Mouse (Mus musculus) limb, embryonic 12.5 days (tissue): ENCODE results near the gene Galk1. TPM values are rescaled to one million over a fixed set of nuclear protein-coding genes. Genes with fewer than 3 reads are reported as not detected.

Source experiments
- ATAC-seq: fragments of 200-750 bp; cut with Nextera tagmentation; 2 replicates; pipeline ENCODE4 v1.8.0; 2017; ENCODE audit warnings: low read depth, moderate TSS enrichment; ENCODE audit not compliant: insufficient number of reproducible peaks, insufficient read depth, low FRiP score, low TSS enrichment
- H3K27ac ChIP-seq: fragments of 300-500 bp; sonication (generic); 2 replicates; pipeline ENCODE4 v1.5.1; 2016; ENCODE audit warnings: mild to moderate bottlenecking, moderate library complexity
- H3K27me3 ChIP-seq: fragments of 300-500 bp; sonication (generic); 2 replicates; pipeline ENCODE4 v1.6.1; 2016; ENCODE audit warnings: mild to moderate bottlenecking, moderate library complexity
- H3K36me3 ChIP-seq: fragments of 300-500 bp; sonication (generic); 2 replicates; pipeline ENCODE4 v1.6.1; 2016; ENCODE audit warnings: mild to moderate bottlenecking, moderate library complexity
- H3K4me1 ChIP-seq: fragments of 300-500 bp; sonication (generic); replicated peaks from 2 replicates; pipeline ENCODE4 v1.6.1; 2016
- H3K4me2 ChIP-seq: fragments of 300-500 bp; sonication (generic); 2 replicates; pipeline ENCODE4 v1.6.1; 2016; ENCODE audit warnings: mild to moderate bottlenecking, moderate library complexity
- H3K4me3 ChIP-seq: fragments of 300-500 bp; sonication (generic); replicated peaks from 2 replicates; pipeline ENCODE4 v1.5.1; 2016; ENCODE audit warnings: mild to moderate bottlenecking
- H3K9ac ChIP-seq: fragments of 300-500 bp; sonication (generic); replicated peaks from 2 replicates; pipeline ENCODE4 v1.6.1; 2016; ENCODE audit warnings: mild to moderate bottlenecking, moderate library complexity
- H3K9me3 ChIP-seq: fragments of 300-500 bp; sonication (generic); 2 replicates; pipeline ENCODE4 v1.6.1; 2016; ENCODE audit warnings: mild to moderate bottlenecking, moderate library complexity
- WGBS: fragments of 180-500 bp; shearing (Covaris S2); methylation state at CpG from one replicate; pipeline ENCODE4 v1.1.7; 2016; 5-methylcytosine and 5-hydroxymethylcytosine counted together
- polyA plus RNA-seq: library from polyadenylated mRNA; unstranded; fragments of >200 nt; fragmentation: Nextera tagmentation; extraction: Ambion mirVana; gene quantifications from 2 replicates; pipeline ENCODE4 v1.2.1, GENCODE M21; 2016

Gene Galk1
- polyA plus RNA-seq, 1 experiment from 2014 or later: 181 TPM

DNA sequence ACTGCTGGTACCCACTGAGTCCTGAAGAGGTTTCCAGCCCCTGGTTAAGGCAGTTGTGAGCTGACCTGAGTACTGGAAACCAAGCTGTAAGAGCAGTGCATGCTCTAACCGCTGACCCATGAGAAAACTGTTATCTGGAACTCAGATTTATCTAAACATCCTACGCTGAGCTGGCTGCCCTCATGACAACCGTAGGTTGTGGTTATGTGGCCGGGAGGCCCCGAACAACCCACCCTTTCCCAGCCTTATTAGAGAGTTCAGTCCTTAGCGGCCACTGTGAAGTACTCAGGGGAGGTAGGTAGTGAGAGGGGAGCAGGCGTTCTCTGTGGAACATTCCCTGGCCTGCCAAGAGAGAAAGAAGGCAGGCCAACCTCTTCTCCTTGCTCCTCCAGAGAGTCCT, 13.5 kb downstream of the Galk1 start:
- 86% methylated on average over 7 of the region's 7 CpGs for WGBS
- H3K4me1 ChIP-seq: no peaks in the 10 kb centered on the region
- H3K9ac ChIP-seq: no peak overlapping the region
- H3K27me3 ChIP-seq: peaks cover 12% of the 10 kb centered on the region
- no peak overlapping the region for H3K4me3 ChIP-seq
- ATAC-seq: no peak
- no peak overlapping the region for H3K4me2 ChIP-seq
- H3K36me3 ChIP-seq: no peaks in the 10 kb centered on the region
- no peak overlapping the region for H3K27ac ChIP-seq
- H3K9me3 ChIP-seq: peaks cover 4% of the 10 kb centered on the region; the same call in 1 of the 2 replicates

DNA sequence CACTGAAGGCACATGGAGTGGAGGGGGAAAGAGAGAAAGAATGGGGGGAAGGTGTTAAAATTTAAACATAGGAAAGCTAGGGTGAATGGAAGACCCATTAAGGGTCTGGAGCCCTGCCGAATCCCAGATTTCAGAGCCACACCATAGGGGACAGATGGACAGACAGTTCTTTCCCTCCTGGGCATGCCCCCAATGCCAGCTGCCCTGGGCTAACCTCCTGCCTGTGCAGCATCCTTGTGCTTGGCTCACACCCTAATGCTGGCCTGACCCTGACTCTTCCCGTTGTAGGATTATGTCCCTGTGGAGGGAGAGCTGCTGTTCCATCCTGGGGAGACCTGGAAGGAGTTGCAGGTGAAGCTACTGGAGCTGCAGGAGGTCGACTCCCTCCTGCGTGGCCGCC, 14.9 kb downstream of the Galk1 start:
- no peak overlapping the region for H3K4me3 ChIP-seq

DNA sequence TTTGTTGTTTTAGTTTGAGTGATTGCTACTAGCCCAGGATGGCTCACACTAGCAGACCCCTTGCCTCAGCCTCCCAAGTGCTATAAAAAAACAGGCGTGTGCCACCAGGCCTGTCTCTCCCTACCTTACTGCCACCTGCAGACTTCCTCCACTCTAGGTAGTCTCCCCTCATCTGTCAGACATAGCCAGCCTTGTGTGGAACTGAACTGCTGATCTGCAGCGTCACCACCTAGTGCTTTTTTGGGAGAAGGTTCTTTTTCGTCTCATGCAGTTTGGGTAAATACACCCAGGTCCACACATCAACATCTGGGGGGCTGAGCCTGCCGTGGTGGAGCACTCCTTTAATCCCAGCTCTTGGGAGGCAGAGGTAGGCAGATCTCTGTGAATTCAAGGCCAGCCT, 15.5 kb downstream of the Galk1 start:
- H3K9me3 ChIP-seq: no peaks in the 10 kb centered on the region
- H3K4me2 ChIP-seq: no peak overlapping the region
- H3K36me3 ChIP-seq: no peaks in the 10 kb centered on the region
- no peak for ATAC-seq
- H3K4me1 ChIP-seq: no peaks in the 10 kb centered on the region
- 71% methylated on average over 4 of the region's 4 CpGs for WGBS
- peaks cover 18% of the 10 kb centered on the region for H3K27me3 ChIP-seq
- no peak overlapping the region for H3K4me3 ChIP-seq
- H3K9ac ChIP-seq: no peak overlapping the region
- H3K27ac ChIP-seq: no peak overlapping the region

More for the DNA sequence above, 14.9 kb downstream of the Galk1 start:
- H3K27me3 ChIP-seq: peaks cover 18% of the 10 kb centered on the region
- no peak overlapping the region for H3K9ac ChIP-seq
- no peak for ATAC-seq
- H3K27ac ChIP-seq: no peak overlapping the region
- no peaks in the 10 kb centered on the region for H3K4me1 ChIP-seq
- WGBS: 77% methylated on average over 5 of the region's 5 CpGs
- no peaks in the 10 kb centered on the region for H3K9me3 ChIP-seq
- H3K4me2 ChIP-seq: no peak overlapping the region
- no peaks in the 10 kb centered on the region for H3K36me3 ChIP-seq

DNA sequence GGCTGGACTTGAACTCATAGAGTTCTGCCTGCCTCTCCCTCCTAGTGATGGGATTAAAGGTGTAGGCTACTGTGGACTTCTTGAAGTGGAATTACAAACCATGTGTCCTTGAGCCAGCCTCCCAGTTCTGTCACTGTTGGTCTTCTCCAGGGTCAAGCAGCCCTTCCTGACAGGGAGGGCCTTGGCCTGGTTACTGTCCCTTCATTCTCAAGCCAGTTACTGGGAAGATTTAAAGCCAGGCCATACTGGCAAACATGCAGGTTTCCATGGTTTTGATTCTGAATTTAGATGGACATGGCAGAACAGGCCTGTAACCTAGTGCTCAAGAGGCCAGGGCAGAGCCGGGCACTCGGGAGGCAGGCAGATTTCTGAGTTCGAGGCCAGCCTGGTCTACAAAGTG, 17.3 kb downstream of the Galk1 start:
- Histone ChIP-seq H3K9me3 (no peaks in the 10 kb centered on the region), H3K9ac (no peak overlapping the region), H3K27me3 (peaks cover 27% of the 10 kb centered on the region), H3K4me1 (no peaks in the 10 kb centered on the region), H3K4me3 (no peak overlapping the region), H3K36me3 (no peaks in the 10 kb centered on the region), H3K4me2 (no peak overlapping the region), H3K27ac (no peak overlapping the region)
- 91% methylated on average over 3 of the region's 3 CpGs for WGBS
- no peak for ATAC-seq

DNA sequence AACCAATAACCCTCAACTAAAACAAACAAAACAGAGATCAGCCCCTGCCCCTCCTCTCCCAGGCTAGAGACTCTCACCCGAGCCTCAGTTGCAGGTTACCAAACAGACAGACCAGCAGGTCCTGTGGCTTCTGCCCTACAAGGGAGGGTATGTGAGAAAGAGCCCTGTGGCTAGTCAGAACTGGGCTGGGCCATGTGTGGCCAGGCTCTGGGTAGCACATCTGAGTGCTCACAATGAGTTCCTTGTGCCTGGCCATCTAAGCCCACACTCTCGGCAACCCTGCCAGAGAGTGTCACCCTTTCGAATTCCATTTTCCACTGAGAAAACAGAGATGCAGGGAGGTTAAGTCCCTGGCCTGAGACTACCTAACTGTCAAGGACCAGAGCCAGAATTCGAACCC, 20.4 kb downstream of the Galk1 start:
- Histone ChIP-seq H3K27ac (no peak overlapping the region), H3K9ac (no peak overlapping the region), H3K4me3 (no peak overlapping the region), H3K36me3 (no peaks in the 10 kb centered on the region), H3K4me1 (no peaks in the 10 kb centered on the region), H3K4me2 (no peak overlapping the region), H3K27me3 (peaks cover 46% of the 10 kb centered on the region), H3K9me3 (no peaks in the 10 kb centered on the region)
- 65% methylated on average over 4 of the region's 4 CpGs for WGBS
- ATAC-seq: no peak

DNA sequence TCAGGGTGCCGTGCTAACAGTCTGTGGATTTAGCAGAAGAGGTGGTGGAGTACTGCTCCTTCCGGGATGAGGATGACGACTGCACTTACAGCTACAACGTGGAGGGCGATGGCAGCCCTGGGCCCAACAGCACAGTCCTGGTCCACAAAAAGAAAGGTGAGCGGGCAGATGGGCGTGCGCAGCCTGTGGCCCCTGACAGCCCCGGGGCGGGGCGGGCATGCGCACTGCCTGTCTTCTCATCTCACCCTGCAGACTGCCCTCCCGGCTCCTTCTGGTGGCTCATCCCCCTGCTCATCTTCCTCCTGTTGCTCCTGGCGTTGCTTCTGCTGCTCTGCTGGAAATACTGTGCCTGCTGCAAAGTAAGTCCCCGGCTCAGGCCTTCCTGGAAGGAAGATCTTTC, 22.8 kb downstream of the Galk1 start:
- ATAC-seq: no peak
- H3K4me2 ChIP-seq: peak overlapping the region; percentile 27
- 0 out of 2 replicates have a peak overlapping the region, but pooled peaks have one; percentile 24 for H3K9ac ChIP-seq

DNA sequence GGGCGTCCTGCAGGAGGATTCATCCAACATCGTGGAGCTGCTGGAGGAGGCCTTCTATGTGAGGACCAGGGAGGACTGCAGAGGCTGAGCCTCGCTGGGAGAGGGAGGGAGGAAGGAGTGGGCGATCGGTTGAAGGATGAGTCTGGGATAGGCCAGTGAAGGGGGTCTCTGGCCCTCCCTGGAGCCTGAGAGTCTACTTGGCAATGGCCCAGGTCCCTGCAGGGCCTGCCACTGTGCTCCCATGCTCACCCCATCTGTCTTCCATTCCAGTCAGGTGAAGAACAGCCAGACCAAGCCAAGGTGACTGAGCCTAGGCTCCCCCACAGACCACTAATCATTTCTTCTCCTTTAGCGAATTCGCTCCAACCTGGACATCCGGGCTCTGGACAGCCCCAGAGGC, 29.2 kb downstream of the Galk1 start:
- H3K27ac ChIP-seq: no peak overlapping the region
- H3K9ac ChIP-seq: no peak overlapping the region
- ATAC-seq: no peak
- H3K4me3 ChIP-seq: no peak overlapping the region
- H3K9me3 ChIP-seq: no peaks in the 10 kb centered on the region
- H3K4me1 ChIP-seq: no peaks in the 10 kb centered on the region
- 87% methylated on average over 8 of the region's 8 CpGs for WGBS
- no peaks in the 10 kb centered on the region for H3K36me3 ChIP-seq
- peaks cover 43% of the 10 kb centered on the region for H3K27me3 ChIP-seq
- no peak overlapping the region for H3K4me2 ChIP-seq

More for the DNA sequence above, 22.8 kb downstream of the Galk1 start:
- no peak overlapping the region for H3K27ac ChIP-seq
- 34% methylated on average over 15 of the region's 15 CpGs for WGBS
- H3K9me3 ChIP-seq: no peaks in the 10 kb centered on the region
- H3K27me3 ChIP-seq: peaks cover 52% of the 10 kb centered on the region
- no peaks in the 10 kb centered on the region for H3K4me1 ChIP-seq
- H3K4me3 ChIP-seq: 0 out of 2 replicates have a peak overlapping the region, but pooled peaks have one; percentile 8
- H3K36me3 ChIP-seq: no peaks in the 10 kb centered on the region

DNA sequence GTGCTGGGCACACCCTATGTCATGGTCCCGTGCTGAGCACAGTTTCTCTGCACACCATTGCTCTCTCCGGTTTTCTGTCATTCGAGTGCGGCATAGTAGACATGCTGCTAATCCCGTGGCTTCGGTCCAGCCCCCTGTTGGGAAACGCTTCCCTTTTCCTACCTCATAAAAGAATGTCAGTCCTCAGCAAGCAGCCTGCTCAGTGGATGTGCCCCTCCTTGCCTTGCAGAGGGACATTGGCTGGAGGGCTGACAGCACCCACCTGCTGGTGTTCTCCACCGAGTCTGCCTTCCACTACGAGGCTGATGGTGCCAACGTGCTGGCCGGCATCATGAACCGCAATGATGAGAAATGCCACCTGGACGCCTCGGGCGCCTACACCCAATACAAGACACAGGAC, 30.0 kb downstream of the Galk1 start:
- H3K9me3 ChIP-seq: no peaks in the 10 kb centered on the region

DNA sequence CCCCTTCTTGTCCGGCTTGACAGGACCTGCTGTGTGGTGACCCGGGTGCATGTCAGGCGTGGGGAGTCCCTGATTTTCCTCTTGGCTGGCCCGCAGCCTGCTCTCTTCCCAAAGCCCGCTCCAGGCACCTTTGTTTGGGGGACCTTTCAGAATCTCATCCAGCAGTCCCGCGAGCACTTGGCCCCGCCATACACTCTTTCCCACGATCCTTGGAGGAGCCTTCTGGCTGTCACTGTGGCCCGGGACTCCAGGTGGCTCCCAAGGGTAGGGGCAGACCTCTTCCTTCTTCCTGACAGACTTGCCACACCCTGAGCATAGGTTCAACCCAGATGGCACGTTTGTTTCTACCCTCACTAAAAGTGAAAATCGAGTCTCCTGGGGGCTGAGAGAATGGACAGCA, 37.0 kb downstream of the Galk1 start:
- no peak for ATAC-seq
- Histone ChIP-seq H3K9me3 (no peaks in the 10 kb centered on the region), H3K27me3 (peaks cover 72% of the 10 kb centered on the region), H3K9ac (no peak overlapping the region), H3K36me3 (no peaks in the 10 kb centered on the region), H3K4me1 (peaks cover 8% of the 10 kb centered on the region), H3K4me2 (peak overlapping the region; percentile 74), H3K4me3 (peak overlapping the region; percentile 46), H3K27ac (no peak overlapping the region)
- 40% methylated on average over 12 of the region's 12 CpGs for WGBS

More for the DNA sequence above, 30.0 kb downstream of the Galk1 start:
- 89% methylated on average over 15 of the region's 15 CpGs for WGBS
- Histone ChIP-seq H3K4me2 (no peak overlapping the region), H3K9ac (no peak overlapping the region), H3K27ac (no peak overlapping the region), H3K4me1 (no peaks in the 10 kb centered on the region), H3K27me3 (peaks cover 44% of the 10 kb centered on the region), H3K4me3 (no peak overlapping the region), H3K36me3 (no peaks in the 10 kb centered on the region)
- ATAC-seq: no peak

DNA sequence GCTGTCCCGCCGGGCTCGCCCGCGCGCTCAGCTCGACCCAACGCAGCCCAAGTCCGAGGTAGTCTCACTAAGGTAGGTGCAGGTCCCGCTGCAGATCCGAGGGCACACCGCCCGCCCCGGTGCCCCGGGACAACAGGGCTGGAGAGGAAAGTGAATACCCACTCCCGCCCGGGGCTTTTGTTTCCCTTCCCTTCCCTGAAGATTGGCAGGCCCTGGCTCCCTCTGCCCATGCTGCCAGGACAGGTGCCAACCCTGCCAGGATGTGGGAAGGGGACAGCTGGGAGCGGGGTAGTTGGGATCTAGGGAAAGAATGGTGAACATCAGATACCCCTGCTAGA, 37.5 kb downstream of the Galk1 start:
- H3K27me3 ChIP-seq: peaks cover 72% of the 10 kb centered on the region
- WGBS: 2% methylated on average over 18 of the region's 18 CpGs
- H3K9me3 ChIP-seq: no peaks in the 10 kb centered on the region
- H3K4me3 ChIP-seq: peak overlapping the region; percentile 46
- no peak for ATAC-seq
- H3K36me3 ChIP-seq: no peaks in the 10 kb centered on the region
- no peak overlapping the region for H3K27ac ChIP-seq
- H3K4me1 ChIP-seq: peaks cover 8% of the 10 kb centered on the region
- H3K4me2 ChIP-seq: peak overlapping the region; percentile 74
- H3K9ac ChIP-seq: peak overlapping the region; percentile 47

DNA sequence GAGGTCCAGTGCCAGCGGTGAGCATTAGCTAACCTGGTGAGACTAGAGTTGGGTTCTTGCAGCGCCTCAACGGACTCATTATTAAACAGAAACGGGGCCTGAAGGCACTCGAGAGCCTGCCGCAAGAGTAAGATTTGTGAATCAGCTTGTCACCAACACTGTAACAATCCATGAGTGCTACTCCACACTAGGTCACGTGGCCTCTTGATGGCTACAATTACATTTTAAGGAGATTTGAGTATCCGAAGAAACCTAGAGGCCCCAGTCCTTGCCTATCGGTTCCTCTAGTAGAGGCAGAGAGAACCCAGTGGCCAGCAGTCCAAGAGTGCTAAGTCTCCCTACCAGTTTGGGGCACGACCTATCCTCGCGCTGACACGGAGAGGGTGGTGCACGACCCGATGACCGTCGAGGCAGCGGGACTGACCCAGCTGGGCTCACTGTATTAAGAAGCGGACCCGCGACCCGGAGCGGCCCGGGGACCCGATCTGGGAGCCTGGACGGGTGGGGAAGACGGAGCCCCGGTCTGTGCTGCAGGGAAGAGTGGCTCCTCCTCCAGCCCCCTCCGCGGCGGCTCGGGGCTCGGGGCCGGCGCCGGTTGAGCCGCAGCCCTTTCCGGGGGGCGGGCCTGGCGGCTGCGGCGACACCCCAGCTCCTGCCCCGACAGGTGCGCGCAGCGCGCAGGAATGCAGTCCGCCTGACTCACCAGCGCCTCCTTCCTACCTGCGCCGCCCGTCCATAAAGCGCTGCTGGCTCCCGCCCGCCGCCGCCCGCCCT, 38.0 kb downstream of the Galk1 start, which contains the start of gene Itgb4:
Itgb4 (plus strand) TSS at position 401 of the 774 bp plus-strand sequence.
- H3K4me2 ChIP-seq: peak within 1 kb of the TSS; percentile 74
- H3K4me3 ChIP-seq: peak within 1 kb of the TSS; percentile 46
- no peaks in the 10 kb centered on the region for H3K9me3 ChIP-seq
- H3K27me3 ChIP-seq: peaks cover 67% of the 10 kb centered on the region
- 0 out of 2 replicates have a peak, but pooled peaks have one; percentile 57 for ATAC-seq
- H3K27ac ChIP-seq: no peak within 1 kb of the TSS
- peak within 1 kb of the TSS; percentile 47 for H3K9ac ChIP-seq
- 10% methylated on average over 50 of the region's 58 CpGs for WGBS
- no peaks in the 10 kb centered on the region for H3K36me3 ChIP-seq
- peaks cover 8% of the 10 kb centered on the region for H3K4me1 ChIP-seq

DNA sequence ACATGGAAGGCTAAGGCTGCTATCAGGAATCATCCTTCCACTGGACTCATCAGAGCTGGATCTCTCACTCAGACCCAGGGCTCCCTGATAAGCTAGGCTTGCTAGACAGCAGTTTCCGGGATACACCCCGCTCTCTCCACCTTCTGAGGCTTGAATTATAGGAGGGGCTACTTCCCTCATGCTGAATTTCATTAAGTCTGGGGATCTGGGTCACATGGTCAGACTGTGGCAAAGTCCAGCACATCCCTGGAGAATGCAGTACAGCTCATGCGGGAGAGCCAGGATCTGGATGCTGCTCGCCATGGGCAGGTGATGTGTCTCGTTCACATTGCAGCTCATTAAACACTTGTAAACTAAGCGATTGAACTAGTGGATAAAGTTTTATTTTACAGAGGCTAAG, 41.5 kb downstream of the Galk1 start:
- H3K27me3 ChIP-seq: peaks cover 32% of the 10 kb centered on the region
- no peak overlapping the region for H3K4me2 ChIP-seq
- H3K36me3 ChIP-seq: peaks cover 13% of the 10 kb centered on the region
- peaks cover 8% of the 10 kb centered on the region for H3K4me1 ChIP-seq
- no peak for ATAC-seq
- H3K9ac ChIP-seq: no peak overlapping the region
- no peaks in the 10 kb centered on the region for H3K9me3 ChIP-seq
- no peak overlapping the region for H3K4me3 ChIP-seq
- H3K27ac ChIP-seq: no peak overlapping the region
- 69% methylated on average over 6 of the region's 6 CpGs for WGBS
